Mouse (Mus musculus) heart, embryonic 16.5 days (tissue): Measurements from ENCODE around the gene Rbm26. TPM values are rescaled to one million over a fixed set of nuclear protein-coding genes. Genes with fewer than 3 reads are reported as not detected.

Experiments used
- ATAC-seq: fragments of 200-750 bp; cut with Nextera tagmentation; replicated peaks from 2 replicates; pipeline ENCODE4 v1.8.0; 2017; ENCODE audit warnings: moderate number of reproducible peaks; ENCODE audit not compliant: insufficient read depth, low FRiP score; ENCODE audit errors: extremely low read depth
- H3K27ac ChIP-seq: fragments of 300-500 bp; sonication (generic); 2 replicates; pipeline ENCODE4 v1.5.1; 2014; ENCODE audit warnings: mild to moderate bottlenecking, low read length, control low read depth, moderate library complexity
- H3K27me3 ChIP-seq: fragments of 300-500 bp; sonication (generic); 2 replicates; pipeline ENCODE4 v1.6.1; 2014; ENCODE audit warnings: low read length, mixed read lengths; ENCODE audit not compliant: control insufficient read depth, insufficient read depth
- H3K36me3 ChIP-seq: fragments of 300-500 bp; sonication (generic); 2 replicates; pipeline ENCODE4 v1.6.1; 2014; ENCODE audit not compliant: control insufficient read depth, insufficient read depth
- H3K4me1 ChIP-seq: fragments of 300-500 bp; sonication (generic); 2 replicates; pipeline ENCODE4 v1.6.1; 2014; ENCODE audit warnings: low read length, mixed read lengths; ENCODE audit not compliant: control insufficient read depth, insufficient read depth
- H3K4me2 ChIP-seq: fragments of 300-500 bp; sonication (generic); 2 replicates; pipeline ENCODE4 v1.6.1; 2014; ENCODE audit warnings: low read depth, mild to moderate bottlenecking, control low read depth, low read length
- H3K4me3 ChIP-seq: fragments of 300-500 bp; sonication (generic); 2 replicates; pipeline ENCODE4 v1.5.1; 2014; ENCODE audit warnings: mild to moderate bottlenecking, control low read depth, low read length
- H3K9ac ChIP-seq: fragments of 300-500 bp; sonication (generic); 2 replicates; pipeline ENCODE4 v1.6.1; 2014; ENCODE audit warnings: low read length, control low read depth
- H3K9me3 ChIP-seq: fragments of 300-500 bp; sonication (generic); replicated peaks from 2 replicates; pipeline ENCODE4 v1.6.1; 2016; ENCODE audit warnings: low read length; ENCODE audit not compliant: control insufficient read depth
- WGBS: fragments of 180-500 bp; shearing (Covaris S2); extraction: QIAGEN DNeasy Blood & Tissue Kit; methylation state at CpG from one replicate; pipeline ENCODE4 v1.1.7; 2014; 5-methylcytosine and 5-hydroxymethylcytosine counted together
- polyA plus RNA-seq: library from polyadenylated mRNA; unstranded; fragments of >200 nt; fragmentation: Nextera tagmentation; extraction: Ambion mirVana; gene quantifications from 2 replicates; pipeline ENCODE4 v1.2.1, GENCODE M21; 2015

Gene Rbm26
- polyA plus RNA-seq, 1 experiment from 2014 or later: 15.2 TPM

DNA sequence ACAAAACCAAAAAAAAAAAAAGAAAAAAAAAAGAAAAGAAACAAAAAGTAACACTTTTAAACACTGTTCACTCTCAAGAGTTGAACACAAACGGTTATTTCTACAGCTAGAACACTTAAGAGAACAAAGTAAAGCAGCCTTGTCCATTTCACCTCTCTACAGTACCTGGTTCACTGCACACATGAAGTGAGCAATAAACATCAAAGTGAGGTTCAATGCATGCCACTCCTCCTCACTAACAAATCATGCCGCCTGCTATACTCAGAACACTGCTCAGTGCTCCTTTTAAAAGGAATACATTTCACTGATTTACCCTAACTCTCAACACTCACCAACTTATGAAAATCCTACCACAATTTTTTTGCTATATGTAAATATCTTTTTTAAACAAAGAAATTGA, 61.7 kb downstream of the Rbm26 start:
- 89% methylated on average over 2 of the region's 2 CpGs for WGBS
- Histone ChIP-seq H3K4me2 (no peak overlapping the region), H3K4me3 (no peak overlapping the region), H3K27me3 (no peaks in the 10 kb centered on the region), H3K4me1 (no peaks in the 10 kb centered on the region), H3K9ac (no peak overlapping the region), H3K9me3 (no peaks in the 10 kb centered on the region), H3K27ac (no peak overlapping the region), H3K36me3 (peaks cover 15% of the 10 kb centered on the region)
- ATAC-seq: no peak

DNA sequence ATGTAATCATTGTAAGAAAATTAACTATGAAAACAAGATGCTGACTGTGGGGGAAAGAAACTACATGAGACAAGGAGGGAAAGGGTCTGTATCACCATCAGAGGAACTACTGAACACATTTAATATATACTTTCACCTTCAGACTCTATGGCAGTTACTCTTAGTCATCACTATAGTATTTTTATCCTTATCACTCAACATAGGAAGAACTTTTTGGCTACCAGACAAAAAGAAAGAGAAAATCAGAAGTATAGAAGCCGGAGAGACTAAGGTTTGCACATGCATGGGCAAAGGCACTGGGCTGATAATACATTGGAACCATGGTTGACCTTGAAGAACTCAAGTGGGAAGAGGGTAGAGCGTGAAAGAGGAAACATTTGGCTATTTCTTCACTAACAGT, 70.9 kb downstream of the Rbm26 start:
- no peak for ATAC-seq
- H3K4me1 ChIP-seq: no peaks in the 10 kb centered on the region
- H3K4me3 ChIP-seq: no peak overlapping the region
- H3K27me3 ChIP-seq: no peaks in the 10 kb centered on the region
- peaks cover 10% of the 10 kb centered on the region for H3K36me3 ChIP-seq
- H3K27ac ChIP-seq: no peak overlapping the region
- no peaks in the 10 kb centered on the region for H3K9me3 ChIP-seq
- H3K9ac ChIP-seq: no peak overlapping the region
- no peak overlapping the region for H3K4me2 ChIP-seq
- WGBS: 80% methylated on average over 2 of the region's 2 CpGs

DNA sequence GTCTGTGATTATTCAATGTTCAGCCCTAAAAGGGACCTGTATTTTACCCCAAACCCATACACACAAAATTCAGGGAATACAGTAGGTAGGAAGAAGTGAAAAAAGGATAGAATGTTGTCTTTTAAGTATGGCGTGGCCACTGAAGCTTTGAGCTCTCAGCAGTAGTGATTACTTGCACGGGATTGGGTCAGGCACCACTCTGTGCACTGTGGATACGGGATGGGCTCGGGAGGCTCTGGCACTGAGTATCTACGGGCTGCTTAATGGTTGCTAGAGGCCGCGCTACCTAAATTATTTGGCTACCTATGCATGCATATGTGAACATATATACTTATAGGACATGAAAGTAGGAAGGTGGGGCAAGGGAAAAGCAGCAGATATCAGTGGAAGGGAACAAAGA, 78.3 kb downstream of the Rbm26 start:
- Histone ChIP-seq H3K27ac (no peak overlapping the region), H3K4me3 (no peak overlapping the region), H3K27me3 (no peaks in the 10 kb centered on the region), H3K4me1 (no peaks in the 10 kb centered on the region), H3K4me2 (no peak overlapping the region), H3K36me3 (0 out of 2 replicates have a peak, but pooled peaks cover 2% of the 10 kb centered on the region), H3K9me3 (no peaks in the 10 kb centered on the region), H3K9ac (no peak overlapping the region)
- 76% methylated on average over 7 of the region's 7 CpGs for WGBS
- ATAC-seq: no peak

GRCm38 (mm10) chr14:105096221-105096620, 80.9 kb downstream of the Rbm26 start:
- no peaks in the 10 kb centered on the region for H3K4me1 ChIP-seq
- H3K9ac ChIP-seq: no peak overlapping the region
- no peaks in the 10 kb centered on the region for H3K9me3 ChIP-seq
- no peak for ATAC-seq
- WGBS: 52% methylated on average over 3 of the region's 3 CpGs
- no peaks in the 10 kb centered on the region for H3K36me3 ChIP-seq
- H3K27ac ChIP-seq: no peak overlapping the region
- no peak overlapping the region for H3K4me2 ChIP-seq
- no peak overlapping the region for H3K4me3 ChIP-seq
- no peaks in the 10 kb centered on the region for H3K27me3 ChIP-seq

GRCm38 (mm10) chr14:105087001-105087400, 90.1 kb downstream of the Rbm26 start:
- Histone ChIP-seq H3K9me3 (no peaks in the 10 kb centered on the region), H3K4me1 (peaks cover 6% of the 10 kb centered on the region), H3K4me2 (no peak overlapping the region), H3K4me3 (no peak overlapping the region), H3K27me3 (no peaks in the 10 kb centered on the region), H3K27ac (no peak overlapping the region), H3K9ac (no peak overlapping the region), H3K36me3 (no peaks in the 10 kb centered on the region)
- no peak for ATAC-seq
- 77% methylated on average over 4 of the region's 4 CpGs for WGBS

DNA sequence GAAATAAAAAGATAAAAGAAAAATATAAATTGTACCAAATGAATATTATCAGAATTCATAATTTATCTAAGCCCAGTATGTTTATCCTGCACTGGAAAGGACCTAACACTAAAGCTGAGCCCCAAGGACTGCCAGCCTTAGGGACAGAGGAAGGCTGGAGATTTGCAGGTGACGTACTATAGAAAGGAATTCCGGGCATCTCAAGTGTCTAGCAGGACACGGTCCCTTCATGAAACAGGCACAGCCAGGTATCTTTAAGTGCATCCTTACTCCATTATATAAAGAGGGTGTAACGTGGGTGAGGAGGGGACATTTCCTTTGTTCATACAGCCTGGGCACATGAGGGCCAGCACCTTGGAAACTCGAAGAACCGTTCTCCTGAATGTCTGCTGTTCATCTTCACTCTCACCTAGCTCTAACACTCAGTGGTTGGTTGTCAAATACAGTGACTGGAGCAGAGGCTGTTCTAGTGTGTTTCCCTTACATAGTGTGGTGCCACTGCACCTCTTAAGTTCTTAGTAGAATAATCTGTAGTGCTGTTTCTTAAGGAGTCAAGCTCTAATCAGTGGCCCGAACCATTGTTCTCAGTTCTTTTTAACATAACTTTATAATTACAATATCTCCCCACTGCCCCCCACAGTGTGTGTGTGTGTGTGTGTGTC, 91.7 kb downstream of the Rbm26 start:
- Histone ChIP-seq H3K4me1 (peaks cover 6% of the 10 kb centered on the region), H3K9ac (no peak overlapping the region), H3K9me3 (no peaks in the 10 kb centered on the region), H3K27me3 (no peaks in the 10 kb centered on the region), H3K27ac (no peak overlapping the region), H3K4me3 (no peak overlapping the region), H3K4me2 (no peak overlapping the region), H3K36me3 (no peaks in the 10 kb centered on the region)
- ATAC-seq: peak; percentile 79
- 25% methylated on average over 7 of the region's 7 CpGs for WGBS

DNA sequence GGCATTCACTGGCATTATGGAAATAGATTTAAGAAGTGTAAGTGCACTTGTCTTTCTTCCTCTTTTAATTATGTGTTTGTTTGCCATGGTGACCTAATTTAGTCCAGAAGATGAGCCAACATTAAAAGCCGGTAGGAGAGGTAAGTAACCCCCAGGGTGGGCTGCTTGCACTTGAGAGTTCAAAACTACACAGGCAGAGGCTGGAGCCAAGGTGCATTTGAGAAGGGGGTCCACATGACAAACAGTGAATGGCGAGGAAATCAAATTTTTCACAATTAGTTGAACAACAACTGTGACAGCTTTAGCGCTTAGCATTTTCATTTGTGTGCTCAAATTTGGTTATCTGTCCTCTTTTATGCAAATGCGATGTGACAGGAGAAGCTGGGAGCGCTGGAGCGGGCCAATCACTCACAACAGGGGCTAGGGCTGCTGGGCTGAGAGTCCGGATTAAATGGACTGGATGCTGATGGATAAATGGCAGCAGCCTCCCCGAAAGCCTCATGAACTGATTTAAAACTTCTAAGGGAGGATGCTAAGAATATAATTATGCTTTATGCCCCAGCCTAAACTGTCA, 92.3 kb downstream of the Rbm26 start:
- Histone ChIP-seq H3K36me3 (no peaks in the 10 kb centered on the region), H3K27ac (no peak overlapping the region), H3K9ac (no peak overlapping the region), H3K4me3 (no peak overlapping the region), H3K27me3 (no peaks in the 10 kb centered on the region), H3K4me2 (no peak overlapping the region), H3K4me1 (peaks cover 6% of the 10 kb centered on the region), H3K9me3 (no peaks in the 10 kb centered on the region)
- no peak for ATAC-seq
- 47% methylated on average over 8 of the region's 8 CpGs for WGBS

DNA sequence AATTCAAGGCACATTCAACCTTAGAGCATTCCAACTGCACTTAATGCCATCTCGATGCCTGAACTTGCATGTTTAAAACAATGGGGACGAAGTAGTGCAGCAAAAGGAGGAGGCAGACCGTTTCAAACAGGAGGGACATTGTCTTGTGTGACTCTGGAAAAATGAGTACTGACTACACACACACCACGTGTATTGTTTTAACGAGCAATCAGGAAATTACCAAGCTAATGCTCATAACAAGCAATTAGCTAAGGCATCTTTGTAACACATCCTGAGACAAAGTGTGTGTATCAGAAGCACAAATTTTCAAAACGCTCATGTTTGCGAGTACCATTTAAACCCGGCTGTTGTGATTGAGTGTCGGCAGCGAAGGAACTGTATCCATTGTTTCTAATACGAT, 93.0 kb downstream of the Rbm26 start:
- no peak overlapping the region for H3K9ac ChIP-seq
- H3K4me1 ChIP-seq: peaks cover 6% of the 10 kb centered on the region
- no peak for ATAC-seq
- 88% methylated on average over 11 of the region's 11 CpGs for WGBS
- H3K27ac ChIP-seq: no peak overlapping the region
- no peaks in the 10 kb centered on the region for H3K36me3 ChIP-seq
- H3K9me3 ChIP-seq: no peaks in the 10 kb centered on the region
- no peak overlapping the region for H3K4me3 ChIP-seq
- no peaks in the 10 kb centered on the region for H3K27me3 ChIP-seq
- no peak overlapping the region for H3K4me2 ChIP-seq

GRCm38 (mm10) chr14:105074776-105075175, 102.4 kb downstream of the Rbm26 start:
- no peak for ATAC-seq
- Histone ChIP-seq H3K4me1 (no peaks in the 10 kb centered on the region), H3K9ac (no peak overlapping the region), H3K27ac (no peak overlapping the region), H3K4me2 (no peak overlapping the region), H3K4me3 (no peak overlapping the region), H3K27me3 (no peaks in the 10 kb centered on the region), H3K36me3 (no peaks in the 10 kb centered on the region), H3K9me3 (no peaks in the 10 kb centered on the region)
- 90% methylated on average over 2 of the region's 2 CpGs for WGBS
